Mouse (Mus musculus) CD4-positive naive resting alpha-beta T cell, adult 76 days (primary cell): ENCODE results near the gene Rbm15. TPM values are rescaled to one million over a fixed set of nuclear protein-coding genes. Genes with fewer than 3 reads are reported as not detected.

Experiments used
- total RNA-seq: library from RNA; stranded (reverse); gene quantifications from one replicate; pipeline ENCODE4 v1.2.4, GENCODE M21; 2023

Gene Rbm15
- total RNA-seq = 49.9 TPM

GRCm38 (mm10) chr3:107333381-107334201 is at the start of gene Rbm15:
Gene Rbm15 (minus strand): TSS chr3:107333673.

GRCm38 (mm10) chr3:107290764-107291381 is 42.6 kb downstream of the Rbm15 start, which contains the start of gene Slc16a4:
Gene Slc16a4 (plus strand): TSS chr3:107291230.

GRCm38 (mm10) chr3:107278479-107279269 is 54.8 kb downstream of the Rbm15 start, which contains the start of gene Lamtor5:
Gene Lamtor5 (plus strand): TSS chr3:107278858.

Other genes starting within 250 kb of the Rbm15 start
- 1.1 TPM for gene Kcna2, start 232.5 kb downstream of the Rbm15 start, total RNA-seq
- gene Kcna10, start 150.6 kb downstream of the Rbm15 start, total RNA-seq = not detected
- not detected for gene Cym, start 111.9 kb downstream of the Rbm15 start, total RNA-seq
- not detected for gene A630076J17Rik, start 103.1 kb downstream of the Rbm15 start, total RNA-seq
- gene Prok1, start 94.0 kb downstream of the Rbm15 start, total RNA-seq = not detected
- 37.3 TPM for gene Lamtor5, start 54.8 kb downstream of the Rbm15 start, total RNA-seq
- 0.82 TPM for gene Slc16a4, start 42.4 kb downstream of the Rbm15 start, total RNA-seq
- not detected for gene Kcnc4, start 125.9 kb upstream of the Rbm15 start, total RNA-seq
- not detected for gene Slc6a17, start 184.3 kb upstream of the Rbm15 start, total RNA-seq
- not detected for gene Ubl4b, start 221.4 kb upstream of the Rbm15 start, total RNA-seq